Mouse (Mus musculus) megakaryocyte, adult 5-6 weeks (primary cell): Measurements from ENCODE around the gene Ralgapa2. TPM values are rescaled to one million over a fixed set of nuclear protein-coding genes. Genes with fewer than 3 reads are reported as not detected.
A peak's percentile ranks its signal among the peaks of the same experiment; 100 is the strongest.

Experiments
- ATAC-seq: 2 replicates; pipeline ENCODE4 v1.8.0; 2016; ENCODE audit warnings: mild to moderate bottlenecking, inconsistent platforms; ENCODE audit not compliant: poor library complexity, severe bottlenecking
- total RNA-seq, 2 experiments: library from RNA; stranded (forward) in 1 of 2; stranded (reverse) in 1 of 2; fragments of 153-499, 151-499 nt in 1 of 2; fragments of 221-1000, 200-1000 nt in 1 of 2; gene quantifications; 2 replicates each; pipeline versions ENCODE4 v1.2.3 to v1.2.4; 2015 to 2017

The Ralgapa2 gene
- total RNA-seq, 2 experiments from 2014 or later: 9.3 to 17.0 TPM

- ATAC-seq: no peak
These were observed 197.4 kb downstream of the Ralgapa2 start for GRCm38 (mm10) chr2:146314751-146315150.

- no peak for ATAC-seq
These were observed 198.3 kb downstream of the Ralgapa2 start for GRCm38 (mm10) chr2:146313811-146314210.

GRCm38 (mm10) chr2:146310760-146311159 is 201.4 kb downstream of the Ralgapa2 start:
- no peak for ATAC-seq

- 0 out of 2 replicates have a peak, but pooled peaks have one; percentile 10 for ATAC-seq
These were observed 201.9 kb downstream of the Ralgapa2 start for GRCm38 (mm10) chr2:146310291-146310690.

GRCm38 (mm10) chr2:146309413-146309812 is 202.7 kb downstream of the Ralgapa2 start:
- ATAC-seq: no peak

GRCm38 (mm10) chr2:146307060-146307459 is 205.1 kb downstream of the Ralgapa2 start:
- ATAC-seq: no peak

- no peak for ATAC-seq
These were observed 209.9 kb downstream of the Ralgapa2 start for GRCm38 (mm10) chr2:146302094-146302699.

GRCm38 (mm10) chr2:146300500-146301020 is 211.6 kb downstream of the Ralgapa2 start:
- ATAC-seq: no peak

GRCm38 (mm10) chr2:146299841-146300460 is 212.2 kb downstream of the Ralgapa2 start:
- ATAC-seq: no peak

- ATAC-seq: no peak
These were observed 218.6 kb downstream of the Ralgapa2 start for GRCm38 (mm10) chr2:146293538-146293937.

GRCm38 (mm10) chr2:146290871-146291637 is 221.1 kb downstream of the Ralgapa2 start:
- ATAC-seq: no peak

- no peak for ATAC-seq
These were observed 221.8 kb downstream of the Ralgapa2 start for GRCm38 (mm10) chr2:146290366-146290765.

- no peak for ATAC-seq
These were observed 222.8 kb downstream of the Ralgapa2 start for GRCm38 (mm10) chr2:146289394-146289793.

GRCm38 (mm10) chr2:146288326-146288725 is 223.8 kb downstream of the Ralgapa2 start:
- no peak for ATAC-seq

- no peak for ATAC-seq
These were observed 224.6 kb downstream of the Ralgapa2 start for GRCm38 (mm10) chr2:146287531-146287930.

GRCm38 (mm10) chr2:146281346-146281745 is 230.8 kb downstream of the Ralgapa2 start:
- ATAC-seq: no peak

GRCm38 (mm10) chr2:146280921-146281274 is 231.2 kb downstream of the Ralgapa2 start:
- ATAC-seq: no peak

- ATAC-seq: no peak
These were observed 231.8 kb downstream of the Ralgapa2 start for GRCm38 (mm10) chr2:146280221-146280920.

GRCm38 (mm10) chr2:146279430-146280220 is 232.5 kb downstream of the Ralgapa2 start:
- ATAC-seq: no peak

- ATAC-seq: no peak
These were observed 233.8 kb downstream of the Ralgapa2 start for GRCm38 (mm10) chr2:146278381-146278780.
